Mouse (Mus musculus) megakaryocyte progenitor cell, adult 5-6 weeks (primary cell): ENCODE data around the gene Aif1. TPM values are rescaled to one million over a fixed set of nuclear protein-coding genes. Genes with fewer than 3 reads are reported as not detected.
A peak's percentile ranks its signal among the peaks of the same experiment; 100 is the strongest.

Source experiments
- ATAC-seq: replicated peaks from 2 replicates; pipeline ENCODE4 v1.8.0; 2016; ENCODE audit warnings: mild to moderate bottlenecking, moderate TSS enrichment, inconsistent platforms; ENCODE audit not compliant: poor library complexity
- total RNA-seq, 2 experiments: library from RNA; stranded (forward) in 1 of 2; stranded (reverse) in 1 of 2; fragments of 157-497, 149-512 nt in 1 of 2; fragments of 200-1000 nt in 1 of 2; gene quantifications; 2 replicates each; pipeline versions ENCODE4 v1.2.3 to v1.2.4; 2015 to 2017

The Aif1 gene
- total RNA-seq (2015): 5.8 and 12.4 TPM in 2 replicates
- 8.9 and 11.5 TPM in 2 replicates for total RNA-seq (2017)

DNA sequence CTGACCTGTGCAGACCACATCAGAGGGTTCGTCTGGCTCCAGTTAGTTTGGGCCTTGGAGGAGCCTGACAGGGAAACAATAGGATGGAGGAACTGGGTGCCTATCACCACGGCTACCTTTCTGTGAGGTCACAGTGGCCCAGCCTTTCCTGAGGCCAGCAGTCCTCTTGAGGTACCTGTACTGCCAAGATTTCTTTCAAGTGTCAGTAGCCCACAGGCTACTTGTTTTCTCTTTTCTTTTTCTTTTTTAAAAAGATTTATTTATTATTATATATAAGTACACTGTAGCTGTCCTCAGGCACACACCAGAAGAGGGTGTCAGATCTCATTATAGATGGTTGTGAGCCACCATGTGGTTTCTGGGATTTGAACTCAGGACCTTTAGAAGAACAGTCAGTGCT, at the start of gene Aif1:
TSS of gene Aif1 (minus strand) at position 101 of the 400 bp plus-strand sequence.
- ATAC-seq: no peak

DNA sequence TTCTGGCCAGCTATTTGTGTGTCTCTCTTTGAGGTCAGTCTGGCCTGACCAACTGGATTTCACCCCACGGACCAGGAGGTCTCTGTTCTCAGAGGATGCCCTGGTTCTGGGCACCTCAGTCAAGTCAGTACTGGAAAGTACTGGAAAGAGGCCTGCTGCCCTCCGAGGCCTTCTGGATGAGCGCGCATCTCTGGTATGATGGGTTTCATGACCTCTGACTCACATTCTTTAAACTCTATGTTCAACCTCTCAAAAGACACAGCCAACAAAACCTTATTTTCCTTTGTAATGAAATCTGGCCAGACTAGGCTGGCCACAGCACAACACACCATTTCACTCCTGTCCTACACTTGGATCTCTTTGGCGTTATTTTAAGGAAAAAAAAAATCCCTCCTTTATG, 49.6 kb upstream of the Aif1 start:
- ATAC-seq: no peak

DNA sequence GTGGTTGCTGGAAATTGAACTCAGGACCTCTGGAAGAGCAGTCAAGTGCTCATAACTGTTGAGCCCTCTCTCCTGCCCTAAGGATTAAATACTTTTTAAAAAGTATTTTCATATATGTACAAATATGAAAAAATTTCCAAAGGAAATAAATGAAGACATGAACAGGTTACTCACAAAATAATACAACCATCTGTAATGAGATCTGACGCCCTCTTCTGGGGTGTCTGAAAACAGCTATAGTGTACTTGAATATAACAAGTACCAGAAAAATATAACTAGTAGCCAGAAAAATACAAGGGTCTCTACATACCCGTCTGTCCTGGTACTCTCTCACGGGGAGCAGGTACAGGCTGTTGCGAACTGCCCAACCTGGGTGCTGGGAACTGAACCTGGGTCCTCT, 48.8 kb upstream of the Aif1 start:
- ATAC-seq: no peak

DNA sequence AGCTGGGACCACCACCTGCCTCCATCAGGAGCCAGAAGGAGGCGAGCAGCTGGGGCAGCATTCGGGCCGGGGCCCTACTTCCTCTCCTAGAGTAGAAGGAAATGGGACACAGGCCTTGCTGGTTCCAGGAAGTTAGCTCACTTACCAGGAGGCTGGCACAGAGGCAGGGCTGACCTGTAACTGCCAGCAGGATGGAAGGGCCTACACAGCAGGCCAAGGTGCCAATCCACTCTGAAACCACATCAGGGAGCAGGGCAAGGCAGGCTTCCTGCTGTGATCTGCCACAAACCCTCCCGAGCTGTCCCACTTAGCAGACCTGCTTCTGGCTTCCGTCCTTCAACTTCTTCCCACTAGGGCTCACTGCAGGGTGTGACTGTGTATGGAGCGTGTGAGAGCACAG, 46.4 kb upstream of the Aif1 start:
- peak; percentile 49 for ATAC-seq

DNA sequence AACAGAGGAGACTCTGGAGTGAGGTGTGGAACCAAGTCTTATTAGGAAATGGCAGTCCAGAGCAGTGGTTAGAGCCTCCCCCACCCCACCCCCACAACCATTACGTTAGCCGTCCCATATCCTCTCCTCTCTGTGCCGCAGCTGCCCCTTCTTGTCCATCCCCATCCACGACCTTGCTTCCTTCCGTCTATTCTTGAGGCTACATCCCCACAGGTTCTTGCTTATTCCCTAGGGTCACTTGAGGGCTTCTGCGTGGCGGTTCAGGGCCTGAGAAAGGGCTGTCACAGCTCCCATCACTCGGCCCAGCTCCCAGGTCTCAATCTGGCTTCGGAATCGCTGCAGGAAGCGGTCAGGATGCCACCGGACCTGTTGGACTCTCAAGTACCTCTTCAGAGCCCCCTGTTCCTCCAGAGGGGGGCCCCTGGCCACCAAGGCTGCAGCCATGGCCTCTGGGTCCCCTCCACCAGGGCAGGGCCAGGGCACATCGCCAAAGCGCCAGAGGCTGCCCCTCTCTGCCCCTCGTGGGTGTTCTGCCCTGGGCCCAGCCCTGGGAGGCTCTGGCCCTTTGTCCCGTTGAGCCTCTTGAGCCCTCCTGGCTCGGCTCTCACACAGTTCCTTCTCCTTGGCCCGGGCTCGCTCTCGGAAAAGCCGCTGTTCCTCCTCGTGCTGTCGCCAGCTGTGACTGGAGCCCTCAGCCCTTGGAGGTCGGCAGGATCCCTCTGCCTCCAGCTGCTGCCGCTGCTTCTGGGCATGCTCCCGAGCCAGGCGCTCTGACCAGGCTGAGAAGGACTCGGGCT, 44.5 kb upstream of the Aif1 start, which contains the start of gene Gm16181:
TSS of gene Gm16181 (plus strand) at position 679 of the 797 bp plus-strand sequence.
- ATAC-seq: peak; percentile 12; the same call in 1 of the 2 replicates

DNA sequence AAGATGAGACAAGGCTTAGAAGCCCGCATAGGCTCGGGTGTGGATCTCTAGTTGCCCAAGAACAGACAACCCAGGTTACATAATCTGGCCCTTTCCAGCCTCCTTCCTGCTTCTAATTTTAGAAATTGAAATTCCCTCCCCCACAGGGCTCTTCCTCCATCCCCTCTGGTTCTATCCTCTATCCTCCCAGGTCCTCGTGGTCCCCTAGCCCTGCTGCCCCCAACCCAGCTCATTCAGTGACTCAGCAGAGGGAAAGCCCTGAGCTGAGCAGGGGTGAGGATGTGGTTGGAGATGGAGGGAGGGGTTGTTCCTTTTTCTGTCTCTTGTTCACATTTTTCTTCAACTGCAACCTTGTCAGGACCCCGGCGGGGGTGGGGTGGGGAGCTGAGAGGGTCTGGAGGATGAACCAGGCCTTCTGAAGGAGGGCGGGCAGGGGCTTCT, 43.8 kb upstream of the Aif1 start:
- ATAC-seq: peak; percentile 71

DNA sequence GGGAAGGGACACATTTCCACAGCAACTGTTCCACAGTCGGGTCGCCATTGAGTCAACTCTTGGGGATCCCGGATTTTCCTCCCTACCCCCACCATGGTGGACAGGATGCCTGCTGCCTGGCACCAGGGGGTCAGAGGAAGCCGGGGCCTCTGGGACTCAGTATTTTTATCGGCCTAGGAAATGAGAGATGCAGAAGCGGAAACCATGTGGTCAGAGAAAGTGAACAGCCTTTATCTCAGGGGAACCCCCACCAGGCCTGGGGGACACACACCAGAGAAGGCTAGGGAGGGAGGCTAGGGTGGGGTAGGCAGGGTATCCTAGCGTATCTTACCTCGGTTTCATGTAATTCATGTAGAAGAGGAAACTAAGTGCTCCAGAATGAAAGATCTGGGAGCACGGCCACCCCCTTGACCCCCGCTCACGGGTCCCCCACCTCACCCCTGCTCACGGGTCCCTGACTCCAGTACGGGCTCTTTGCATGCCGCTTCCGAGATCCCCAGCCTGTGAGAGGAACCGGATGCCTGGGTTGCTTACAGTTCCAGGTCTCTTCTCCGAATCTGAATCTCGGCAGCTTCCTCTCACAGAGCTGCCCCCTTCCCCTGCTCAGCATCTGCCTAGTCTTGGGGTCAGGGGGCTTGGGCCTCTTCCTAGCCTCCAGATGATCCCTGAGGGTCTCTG, 42.8 kb upstream of the Aif1 start:
- peak; percentile 38 for ATAC-seq

DNA sequence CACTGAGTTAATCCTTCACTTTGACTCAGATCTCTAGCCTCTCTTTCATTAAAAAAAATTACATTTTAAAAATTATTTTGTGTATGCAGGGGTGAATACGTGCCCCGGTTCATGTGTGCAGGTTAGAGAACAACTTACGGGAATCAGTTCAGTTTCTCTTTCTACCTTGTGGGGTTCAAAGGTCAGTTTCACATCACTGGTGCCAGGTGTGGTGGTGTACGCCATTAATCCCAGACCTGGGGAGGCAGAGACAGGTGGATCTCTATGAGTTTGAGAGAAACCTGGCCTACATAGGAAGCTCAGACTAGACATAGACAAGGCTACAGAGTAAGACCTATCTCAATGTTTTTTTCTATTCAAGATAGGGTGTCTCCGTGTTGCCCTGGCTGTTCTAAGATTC, 37.2 kb upstream of the Aif1 start:
- no peak for ATAC-seq

DNA sequence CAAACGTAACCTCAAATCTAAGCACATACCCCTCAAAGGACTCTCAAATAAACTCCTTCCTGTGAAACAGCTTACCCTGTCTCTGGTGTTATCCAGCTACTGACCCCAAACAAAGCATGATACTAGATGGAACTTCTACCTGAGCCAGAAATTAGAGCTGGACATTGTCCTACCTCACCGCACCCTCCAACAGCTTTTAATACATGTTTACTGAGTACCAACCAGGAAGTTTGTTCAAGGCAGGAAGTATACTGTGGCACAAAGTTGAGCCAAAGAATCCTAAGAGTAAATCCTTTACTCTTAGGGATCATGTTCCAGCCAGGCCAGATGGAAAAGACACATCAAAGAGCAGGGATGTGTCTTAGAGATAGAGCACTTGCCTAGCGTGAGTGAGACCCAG, 34.7 kb upstream of the Aif1 start:
- no peak for ATAC-seq

DNA sequence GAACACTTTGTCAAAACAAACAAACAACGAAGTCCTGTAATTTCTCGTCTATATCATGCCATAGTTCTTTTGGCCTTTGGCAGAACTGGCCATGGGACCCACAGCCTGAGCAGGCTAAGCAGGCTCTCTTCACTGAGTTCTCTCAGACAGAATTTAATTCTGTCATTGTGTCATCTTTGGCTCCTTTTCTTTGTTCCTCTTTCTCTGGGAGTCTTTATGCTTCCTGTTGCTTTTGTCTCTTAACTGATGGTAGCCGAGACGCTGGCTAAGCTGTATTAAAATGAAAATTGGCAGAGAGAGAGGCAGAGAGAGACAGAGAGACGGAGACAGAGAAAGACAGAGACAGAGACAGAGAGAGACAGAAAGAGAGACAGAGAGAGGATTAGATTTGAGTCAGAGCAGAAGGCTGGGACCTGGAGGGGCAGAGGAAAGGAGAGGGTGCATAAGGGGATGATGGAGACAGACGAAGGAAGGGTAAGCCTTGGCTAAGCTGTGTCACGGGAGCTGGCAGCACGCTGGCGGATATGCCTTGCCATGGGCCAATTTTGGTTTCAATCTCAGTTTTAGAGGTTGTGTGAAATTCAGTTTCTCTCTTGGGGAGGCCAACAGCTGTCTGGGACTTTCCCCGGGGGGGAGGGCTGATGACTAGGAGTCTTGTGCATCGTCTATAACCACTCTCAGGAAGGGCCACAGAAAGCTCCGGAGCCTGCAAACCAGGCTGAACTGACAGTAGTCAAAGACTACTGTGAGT, 34.1 kb upstream of the Aif1 start:
- peak; percentile 65 for ATAC-seq

DNA sequence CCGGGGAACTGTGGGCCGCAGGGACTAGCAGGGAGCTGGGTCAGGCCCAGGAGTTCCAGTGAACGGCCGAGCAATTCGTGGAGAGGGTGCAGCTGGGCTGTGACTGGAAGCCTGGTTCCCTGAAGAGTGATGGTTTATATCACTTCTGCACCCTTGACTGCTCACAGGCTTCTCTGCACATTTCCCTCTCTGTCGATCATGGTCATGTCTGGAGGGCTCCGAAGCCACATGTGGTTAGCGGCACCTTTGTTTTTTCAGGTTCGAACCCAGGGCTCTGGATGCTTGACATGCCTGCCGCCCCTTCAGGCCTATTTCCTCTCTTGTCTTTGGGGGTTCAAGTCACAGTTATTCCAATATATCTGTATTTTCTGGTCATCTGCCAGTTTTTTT, 29.5 kb upstream of the Aif1 start:
- ATAC-seq: no peak

DNA sequence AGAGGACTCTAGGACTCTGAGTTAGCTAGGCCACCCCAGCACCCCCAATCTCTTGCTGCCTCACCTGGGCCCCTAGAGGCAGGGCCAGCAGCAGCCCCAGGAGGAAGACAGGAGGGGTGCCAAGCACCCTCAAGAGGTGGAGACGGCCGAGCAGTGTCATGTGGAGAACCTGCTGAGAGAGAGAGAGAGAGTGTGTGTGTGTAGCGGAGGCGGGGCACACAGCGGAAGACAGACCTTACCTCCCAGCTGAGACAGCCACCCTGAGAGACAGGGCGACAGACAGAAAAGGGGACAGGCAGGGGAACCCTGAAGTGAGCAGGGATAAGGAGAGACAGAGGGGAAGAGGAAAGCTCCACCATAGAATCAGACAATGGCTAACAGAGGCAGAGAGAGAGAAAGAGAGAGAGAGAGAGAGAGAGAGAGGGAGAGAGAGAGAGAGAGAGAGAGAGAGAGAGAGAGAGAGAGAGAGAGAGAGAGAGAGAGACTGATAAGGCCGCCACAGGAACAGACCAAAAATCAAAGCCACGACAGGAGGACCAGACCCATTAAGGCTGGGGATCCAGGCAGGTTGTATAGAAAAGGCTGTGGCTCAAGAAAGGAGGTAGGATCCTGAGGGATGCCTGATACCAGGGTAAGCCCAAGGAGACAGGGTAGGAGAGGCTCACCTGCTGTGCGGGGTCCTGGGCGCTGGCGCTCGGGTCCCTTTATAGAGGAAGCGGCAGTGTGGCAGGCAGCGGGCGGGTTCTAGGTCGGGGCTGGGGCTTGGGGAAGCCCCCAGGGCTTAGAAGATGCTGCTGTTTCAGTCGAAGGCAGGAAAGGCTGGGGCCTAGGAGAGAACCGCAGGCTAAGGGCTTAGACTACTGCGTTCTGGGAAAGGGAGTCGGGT, 28.9 kb upstream of the Aif1 start, which contains the start of gene Lta:
TSS of gene Lta (minus strand) at position 858 of the 886 bp plus-strand sequence.
- no peak for ATAC-seq

DNA sequence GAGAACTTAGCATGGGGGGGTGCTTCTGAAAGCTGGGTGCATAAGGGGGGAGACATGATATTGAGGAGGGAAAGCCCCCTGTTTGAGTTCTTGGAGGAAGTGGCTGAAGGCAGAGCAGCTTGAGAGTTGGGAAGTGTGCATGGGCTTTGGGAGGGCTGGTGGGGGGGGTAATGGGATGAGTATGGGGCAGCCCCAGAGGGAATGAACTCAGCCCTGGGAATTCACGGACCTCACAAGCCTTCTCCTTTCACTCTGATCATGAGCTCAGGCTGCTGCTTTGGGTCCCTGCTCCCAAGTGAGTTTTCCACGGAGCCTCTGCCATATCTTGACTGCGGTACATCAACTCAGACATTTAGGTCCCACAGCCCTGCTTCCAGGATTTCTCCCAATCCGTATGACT, 26.6 kb upstream of the Aif1 start:
- ATAC-seq: no peak

DNA sequence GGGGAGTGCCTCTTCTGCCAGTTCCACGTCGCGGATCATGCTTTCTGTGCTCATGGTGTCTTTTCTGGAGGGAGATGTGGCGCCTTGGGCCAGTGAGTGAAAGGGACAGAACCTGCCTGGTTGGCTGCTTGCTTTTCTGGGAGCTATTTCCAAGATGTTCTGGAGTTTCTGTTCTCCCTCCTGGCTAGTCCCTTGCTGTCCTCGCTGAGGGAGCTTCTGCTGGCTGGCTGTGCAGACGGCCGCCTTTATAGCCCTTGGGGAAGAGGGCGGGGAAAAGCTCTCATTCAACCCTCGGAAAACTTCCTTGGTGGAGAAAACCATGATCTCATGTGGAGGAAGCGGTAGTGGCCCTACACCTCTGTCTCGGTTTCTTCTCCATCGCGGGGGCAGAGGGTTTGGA, 25.9 kb upstream of the Aif1 start, which contains the start of gene Tnf:
TSS of gene Tnf (minus strand) at position 221 of the 400 bp plus-strand sequence.
- ATAC-seq: peak; percentile 56

DNA sequence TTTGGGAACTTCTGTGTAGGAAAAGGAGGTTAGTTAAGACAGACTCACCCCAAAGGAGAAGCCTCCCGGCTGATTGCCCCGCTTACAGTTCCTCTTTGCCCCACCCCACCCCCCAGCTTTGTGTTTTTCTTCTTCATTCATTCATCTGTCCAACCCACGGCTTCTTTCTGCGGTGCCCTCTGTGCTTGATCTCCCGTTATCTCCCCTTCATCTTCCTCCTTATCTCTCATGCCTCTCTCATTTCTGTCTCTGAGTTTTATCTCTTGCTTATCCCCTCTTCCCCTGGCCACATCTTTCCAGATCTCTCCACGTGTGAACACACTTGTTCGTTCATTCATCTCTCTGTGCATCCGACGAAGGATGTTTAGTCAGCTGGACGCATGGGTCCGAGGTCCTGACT, 25.3 kb upstream of the Aif1 start:
- no peak for ATAC-seq

DNA sequence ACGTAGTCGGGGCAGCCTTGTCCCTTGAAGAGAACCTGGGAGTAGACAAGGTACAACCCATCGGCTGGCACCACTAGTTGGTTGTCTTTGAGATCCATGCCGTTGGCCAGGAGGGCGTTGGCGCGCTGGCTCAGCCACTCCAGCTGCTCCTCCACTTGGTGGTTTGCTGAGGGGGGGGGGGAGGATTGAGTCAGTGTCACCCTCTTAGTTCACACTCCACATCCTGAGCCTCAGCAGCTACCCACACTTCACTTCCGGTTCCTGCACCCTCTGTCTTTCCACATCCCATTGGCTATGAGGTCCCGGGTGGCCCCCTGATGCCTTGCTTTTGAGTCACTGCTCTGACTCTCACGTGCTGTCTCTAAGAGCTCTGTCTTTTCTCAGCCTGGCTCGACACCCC, 24.5 kb upstream of the Aif1 start:
- peak; percentile 83 for ATAC-seq

DNA sequence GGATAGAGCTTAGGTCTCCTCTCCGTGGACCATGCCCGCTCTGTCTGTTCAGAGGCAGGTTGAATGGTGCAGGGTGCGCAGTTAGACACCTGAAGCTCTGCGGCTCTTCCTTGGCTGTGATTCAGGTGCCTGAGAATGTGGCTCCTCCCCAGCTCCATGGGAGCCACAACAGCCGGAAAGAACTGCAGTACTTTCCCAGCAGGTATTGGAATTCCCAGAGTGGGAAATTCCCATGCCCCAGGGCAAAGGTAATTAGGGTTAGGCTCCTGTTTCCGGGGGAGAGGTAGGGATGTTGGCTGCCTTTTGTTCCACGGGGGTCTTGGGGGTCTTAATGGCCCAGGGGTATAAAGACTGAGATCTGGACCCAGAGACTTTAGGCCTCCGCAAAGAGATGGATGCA, 23.1 kb upstream of the Aif1 start:
- ATAC-seq: no peak

DNA sequence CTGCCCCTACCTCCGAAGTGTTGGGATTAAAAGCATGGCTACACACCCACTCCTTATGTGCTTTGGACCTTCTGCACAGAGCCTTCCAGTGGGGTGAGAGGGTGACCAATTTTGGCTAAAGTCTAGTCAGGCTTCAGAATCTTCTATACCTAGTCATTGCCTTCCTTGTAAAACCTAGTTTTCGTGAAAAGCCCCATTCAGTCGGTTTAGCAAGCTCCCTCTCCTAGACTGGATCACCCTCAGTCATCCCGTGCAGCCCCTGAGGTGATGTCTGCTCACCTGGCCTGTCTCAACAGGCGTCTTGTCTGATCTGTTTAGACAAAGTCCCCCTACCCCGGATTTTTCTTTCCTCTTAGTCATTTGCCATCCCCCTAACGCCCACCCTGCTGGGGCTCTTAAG, 22.2 kb upstream of the Aif1 start:
- ATAC-seq: no peak

DNA sequence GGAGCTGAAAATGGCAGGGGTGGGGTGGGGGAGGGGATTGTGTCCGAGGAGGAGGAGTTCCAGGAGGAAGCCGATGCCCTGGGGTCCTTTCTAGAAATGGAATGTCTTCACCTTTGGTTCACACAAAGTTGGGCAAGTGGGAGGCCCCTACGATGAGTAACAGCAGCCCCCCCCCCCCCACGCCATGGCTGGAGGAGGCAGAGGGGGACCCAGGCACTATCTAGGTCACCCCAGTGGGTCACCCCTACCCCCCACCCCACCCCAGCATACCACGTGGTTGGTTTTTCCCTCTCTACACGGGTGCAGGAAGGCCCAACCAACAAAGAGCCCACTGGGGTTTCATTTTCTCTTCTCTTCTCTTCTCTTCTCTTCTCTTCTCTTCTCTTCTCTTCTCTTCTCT, 21.3 kb upstream of the Aif1 start:
- no peak for ATAC-seq

DNA sequence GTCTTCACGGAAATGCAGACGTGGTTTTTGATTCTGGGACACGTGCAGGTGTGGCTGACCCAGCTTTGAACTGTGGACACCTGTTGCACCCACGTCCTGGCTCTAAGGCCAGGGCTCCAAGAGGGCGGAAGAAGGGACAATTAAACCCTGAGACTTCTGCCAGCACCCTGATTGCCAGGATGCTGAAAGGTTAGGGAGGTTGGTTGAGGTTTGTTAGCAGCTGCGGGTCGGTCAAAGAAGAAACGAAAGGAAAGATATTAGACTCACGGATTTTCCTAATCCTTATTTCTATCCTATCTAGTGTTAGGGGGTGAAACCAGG, 20.4 kb upstream of the Aif1 start:
- ATAC-seq: no peak
